Mouse (Mus musculus) CH12.LX (cell line): ENCODE results near the gene Gse1. TPM values are rescaled to one million over a fixed set of nuclear protein-coding genes. Genes with fewer than 3 reads are reported as not detected.

Experiments
- DNase-seq: peaks from one replicate; pipeline ENCODE4 v3.0.0-alpha.2; 2013; ENCODE audit errors: extremely low read depth
- H3K27ac ChIP-seq: 2 replicates; pipeline ENCODE4 v1.5.1; 2012; ENCODE audit warnings: low read depth, mild to moderate bottlenecking, control low read depth, moderate library complexity; ENCODE audit not compliant: insufficient read depth
- H3K27me3 ChIP-seq: replicated peaks from 2 replicates; pipeline ENCODE3; 2012; ENCODE audit warnings: inconsistent platforms
- H3K36me3 ChIP-seq, 2 experiments: replicated peaks in 1 of 2; 2 replicates each; pipeline versions ENCODE3 to v1.6.1; 2012; ENCODE audit warnings: inconsistent platforms in 1 of 2, low read length in 1 of 2, mild to moderate bottlenecking in 1 of 2, mixed read lengths in 1 of 2, moderate library complexity in 1 of 2; ENCODE audit not compliant: control insufficient read depth in 1 of 2, insufficient read depth in 1 of 2
- H3K4me1 ChIP-seq, 2 experiments: 2 replicates each; pipeline ENCODE4 v1.6.1; 2012; ENCODE audit warnings: inconsistent platforms in 1 of 2, moderate library complexity in 1 of 2; ENCODE audit not compliant: insufficient read depth in 2 of 2, control insufficient read depth in 1 of 2
- H3K4me2 ChIP-seq: 2 replicates; pipeline ENCODE4 v1.6.1; 2012; ENCODE audit warnings: low read depth, mild to moderate bottlenecking, control low read depth; ENCODE audit not compliant: poor library complexity, insufficient read depth, severe bottlenecking
- H3K4me3 ChIP-seq, 3 experiments: fragments of 150-350 bp in 1 of 3; sonication (generic) in 1 of 3; replicated peaks in 1 of 3; 2 replicates each; pipeline versions ENCODE3 to v1.5.1; 2011 to 2012; ENCODE audit warnings: low read depth in 2 of 3, low read length in 2 of 3, mild to moderate bottlenecking in 2 of 3, moderate library complexity in 2 of 3, control low read depth in 1 of 3, improper control_type of control experiment in 1 of 3, inconsistent platforms in 1 of 3, mixed read lengths in 1 of 3; ENCODE audit not compliant: poor library complexity in 1 of 3
- H3K79me2 ChIP-seq: replicated peaks from 2 replicates; pipeline ENCODE4 v1.6.1; 2012; ENCODE audit warnings: mild to moderate bottlenecking, moderate library complexity; ENCODE audit not compliant: control insufficient read depth, poor library complexity, insufficient read depth, severe bottlenecking; ENCODE audit errors: extremely low read depth
- H3K9ac ChIP-seq: 2 replicates; pipeline ENCODE4 v1.6.1; 2012; ENCODE audit warnings: low read depth, mild to moderate bottlenecking, control low read depth, moderate library complexity; ENCODE audit not compliant: insufficient read depth
- H3K9me3 ChIP-seq: replicated peaks from 2 replicates; pipeline ENCODE3; 2012; ENCODE audit warnings: low read length, inconsistent platforms, mixed read lengths
- CHD1 ChIP-seq: IDR thresholded peaks from 2 replicates; pipeline ENCODE4 v1.6.1; 2012; ENCODE audit warnings: low read depth, low read length, improper control_type of control experiment, inconsistent platforms
- CHD2 ChIP-seq: IDR thresholded peaks from 2 replicates; pipeline ENCODE4 v1.6.1; 2011; ENCODE audit warnings: low read length, improper control_type of control experiment
- CTCF ChIP-seq, 2 experiments: IDR thresholded peaks in 1 of 2; conservative IDR thresholded peaks in 1 of 2; 2 replicates each; pipeline ENCODE4 v1.5.1; 2011 to 2012; ENCODE audit warnings: low read depth in 2 of 2, low read length in 2 of 2, improper control_type of control experiment in 1 of 2, inconsistent platforms in 1 of 2, mild to moderate bottlenecking in 1 of 2, moderate library complexity in 1 of 2
- E2F4 ChIP-seq: IDR thresholded peaks from 2 replicates; pipeline ENCODE4 v1.6.1; 2011; ENCODE audit warnings: low read depth, low read length, improper control_type of control experiment; ENCODE audit not compliant: insufficient replicate concordance
- EP300 ChIP-seq: IDR thresholded peaks from 2 replicates; pipeline ENCODE4 v1.6.1; 2011; ENCODE audit warnings: low read length, improper control_type of control experiment
- ETS1 ChIP-seq: conservative IDR thresholded peaks from 2 replicates; pipeline ENCODE4 v1.6.1; 2012; ENCODE audit warnings: low read depth, mild to moderate bottlenecking, inconsistent platforms, low read length, improper control_type of control experiment, moderate library complexity
- GABPA ChIP-seq: IDR thresholded peaks from 2 replicates; pipeline ENCODE4 v1.6.1; 2012; ENCODE audit warnings: low read depth, low read length, improper control_type of control experiment, inconsistent platforms; ENCODE audit not compliant: insufficient replicate concordance
- HCFC1 ChIP-seq: IDR thresholded peaks from 2 replicates; pipeline ENCODE4 v1.6.1; 2012; ENCODE audit warnings: low read depth, mild to moderate bottlenecking, inconsistent platforms, low read length, improper control_type of control experiment
- JUND ChIP-seq: conservative IDR thresholded peaks from 2 replicates; pipeline ENCODE4 v1.6.1; 2011; ENCODE audit warnings: low read depth, low read length, improper control_type of control experiment
- KAT2A ChIP-seq: IDR thresholded peaks from 2 replicates; pipeline ENCODE4 v1.6.1; 2012; ENCODE audit warnings: low read length, improper control_type of control experiment, inconsistent platforms; ENCODE audit not compliant: insufficient replicate concordance
- MAFK ChIP-seq: IDR thresholded peaks from 2 replicates; pipeline ENCODE4 v1.6.1; 2011; ENCODE audit warnings: low read length, improper control_type of control experiment; ENCODE audit not compliant: insufficient replicate concordance
- MAX ChIP-seq: IDR thresholded peaks from 2 replicates; pipeline ENCODE4 v1.6.1; 2011; ENCODE audit warnings: low read length, improper control_type of control experiment
- MAZ ChIP-seq: IDR thresholded peaks from 2 replicates; pipeline ENCODE4 v1.6.1; 2012; ENCODE audit warnings: low read depth, mild to moderate bottlenecking, inconsistent platforms, low read length, improper control_type of control experiment, moderate library complexity
- MXI1 ChIP-seq: IDR thresholded peaks from 2 replicates; pipeline ENCODE4 v1.6.1; 2011; ENCODE audit warnings: mild to moderate bottlenecking, low read depth, low read length, improper control_type of control experiment
- NELFE ChIP-seq: IDR thresholded peaks from 2 replicates; pipeline ENCODE4 v1.6.1; 2011; ENCODE audit warnings: low read depth, low read length, improper control_type of control experiment
- PAX5 ChIP-seq: IDR thresholded peaks from 2 replicates; pipeline ENCODE4 v1.6.1; 2012; ENCODE audit warnings: low read length, inconsistent platforms, mixed read lengths
- POLR2A ChIP-seq: IDR thresholded peaks from 2 replicates; pipeline ENCODE4 v1.6.1; 2011; ENCODE audit warnings: low read depth, mild to moderate bottlenecking, improper control_type of control experiment, low read length
- RAD21 ChIP-seq: IDR thresholded peaks from 2 replicates; pipeline ENCODE4 v1.6.1; 2011; ENCODE audit warnings: low read depth, mild to moderate bottlenecking, low read length, improper control_type of control experiment, moderate library complexity
- RCOR1 ChIP-seq: conservative IDR thresholded peaks from 2 replicates; pipeline ENCODE4 v1.6.1; 2012; ENCODE audit warnings: low read depth, mild to moderate bottlenecking, inconsistent platforms, low read length, improper control_type of control experiment
- SIN3A ChIP-seq: IDR thresholded peaks from 2 replicates; pipeline ENCODE4 v1.6.1; 2012; ENCODE audit warnings: low read length, improper control_type of control experiment, inconsistent platforms
- SMC3 ChIP-seq: IDR thresholded peaks from 2 replicates; pipeline ENCODE4 v1.6.1; 2011; ENCODE audit warnings: low read depth, low read length, improper control_type of control experiment
- TBP ChIP-seq: conservative IDR thresholded peaks from 2 replicates; pipeline ENCODE4 v1.6.1; 2011; ENCODE audit warnings: low read depth, low read length, improper control_type of control experiment
- UBTF ChIP-seq: IDR thresholded peaks from 2 replicates; pipeline ENCODE4 v1.6.1; 2012; ENCODE audit warnings: low read depth, mild to moderate bottlenecking, inconsistent platforms, low read length, improper control_type of control experiment, moderate library complexity
- USF2 ChIP-seq: conservative IDR thresholded peaks from 2 replicates; pipeline ENCODE4 v1.6.1; 2011; ENCODE audit warnings: low read depth, low read length, improper control_type of control experiment
- ZKSCAN1 ChIP-seq: IDR thresholded peaks from 2 replicates; pipeline ENCODE4 v1.6.1; 2012; ENCODE audit warnings: low read depth, inconsistent platforms, low read length, improper control_type of control experiment, borderline replicate concordance
- ZNF384 ChIP-seq: IDR thresholded peaks from 2 replicates; pipeline ENCODE4 v1.6.1; 2012; ENCODE audit warnings: low read depth, low read length, improper control_type of control experiment, inconsistent platforms
- dilution Hi-C: fragments of 300-500 bp; cut with MboI; formaldehyde crosslinking; loops from 2 replicates; pipeline ENCODE4 v1.14.3; 2020; ENCODE audit warnings: low sequenced_read_pairs; ENCODE audit not compliant: extremely low pct_unique_long_range_greater_than_20kb, extremely low pct_ligation_motif_present
- in situ Hi-C: fragments of 300-500 bp; cut with MboI; formaldehyde crosslinking; loops from 3 replicates; pipeline ENCODE4 v1.14.3; 2019; ENCODE audit warnings: low sequenced_read_pairs, low pct_ligation_motif_present, low pct_unique_long_range_greater_than_20kb, mixed read lengths
- polyA plus RNA-seq: library from polyadenylated mRNA; unstranded; fragments of >175 nt; gene quantifications from 2 replicates; pipeline ENCODE4 v1.2.1, GENCODE M21; 2012; ENCODE audit warnings: low read depth; ENCODE audit not compliant: insufficient read length
- total RNA-seq, 2 experiments: library from RNA; depleted of rRNA; stranded (reverse); fragments of 300-350 nt in 1 of 2; fragments of >200 nt in 1 of 2; gene quantifications; 2 replicates each; pipeline ENCODE4 v1.2.3; 2012 to 2014

Gene Gse1
- total and polyA plus RNA-seq, 3 experiments = 1.3 to 9.8 (median 8.5) TPM

DNA sequence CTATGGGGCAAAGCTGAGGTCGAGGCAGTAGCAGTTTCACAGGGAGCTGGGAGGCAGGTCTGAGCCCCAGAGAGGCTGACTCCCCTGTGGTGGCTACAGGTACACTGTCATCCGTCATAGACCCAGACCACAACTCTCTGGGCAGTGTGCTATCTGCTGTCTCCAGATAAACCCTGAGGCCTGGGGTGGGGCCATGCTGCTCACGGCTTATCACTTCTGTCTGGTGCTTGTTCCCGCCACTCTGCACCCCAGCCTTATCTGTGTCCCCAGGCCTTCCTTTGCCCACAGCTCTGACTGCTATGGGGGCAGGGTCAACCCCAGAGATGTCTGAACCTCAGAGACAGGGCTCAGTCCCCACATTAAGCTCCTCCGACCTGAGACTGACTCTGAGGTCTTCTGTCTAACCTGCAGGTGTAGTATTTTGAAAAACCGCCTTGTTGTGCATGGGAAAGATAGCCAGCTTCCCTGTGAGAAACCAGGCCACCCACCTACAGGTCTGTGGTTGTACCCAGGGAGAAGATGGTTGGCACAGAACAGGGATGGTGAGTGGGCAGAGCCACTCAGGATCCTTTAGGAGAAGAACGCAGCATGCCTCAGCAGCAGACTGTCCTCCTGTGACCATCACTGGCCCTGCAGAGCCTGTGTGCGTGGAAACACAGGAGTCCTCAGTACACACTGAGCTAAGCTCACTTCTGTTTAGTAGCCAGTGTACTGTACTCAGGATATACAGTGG, 143.6 kb downstream of the Gse1 start:
- dilution Hi-C loops (no loop called here), in situ Hi-C loops (no loop called here)
- no peaks in the 10 kb centered on the region for H3K27me3 ChIP-seq
- no peak overlapping the region for H3K27ac ChIP-seq
- H3K9me3 ChIP-seq = no peaks in the 10 kb centered on the region
- no peak for DNase-seq
- no peak overlapping the region for H3K4me3 ChIP-seq
- H3K36me3 ChIP-seq = no peaks in the 10 kb centered on the region
- no peak for TF ChIP-seq MAFK
- no peak for TF ChIP-seq RAD21
- no peak for TF ChIP-seq CTCF (conservative IDR thresholded peaks at IDR 0.05 in 1 of 2, IDR thresholded peaks at IDR 0.05 in 1 of 2; ENCODE audit: low read depth in 2 of 2, low read length in 2 of 2)
- TF ChIP-seq MAZ = no peak
- TF ChIP-seq ZNF384 = no peak
- no peak for TF ChIP-seq USF2
- TF ChIP-seq SMC3 = no peak
- TF ChIP-seq CHD2 = no peak
- no peak for TF ChIP-seq RCOR1
- no peak for TF ChIP-seq CHD1
- no peak for TF ChIP-seq KAT2A
- no peak for TF ChIP-seq SIN3A
- TF ChIP-seq ETS1 = no peak
- TF ChIP-seq GABPA = no peak
- TF ChIP-seq MAX = no peak
- TF ChIP-seq TBP = no peak
- TF ChIP-seq POLR2A = no peak
- no peak for TF ChIP-seq ZKSCAN1
- TF ChIP-seq UBTF = no peak
- TF ChIP-seq MXI1 = no peak
- TF ChIP-seq, all 38 proteins: peak for 0
- H3K9ac ChIP-seq = no peak overlapping the region
- H3K4me2 ChIP-seq = no peak overlapping the region
- H3K4me1 ChIP-seq = peaks cover 25 to 56% of the 10 kb centered on the region in 2 experiments
- no peaks in the 10 kb centered on the region for H3K79me2 ChIP-seq

DNA sequence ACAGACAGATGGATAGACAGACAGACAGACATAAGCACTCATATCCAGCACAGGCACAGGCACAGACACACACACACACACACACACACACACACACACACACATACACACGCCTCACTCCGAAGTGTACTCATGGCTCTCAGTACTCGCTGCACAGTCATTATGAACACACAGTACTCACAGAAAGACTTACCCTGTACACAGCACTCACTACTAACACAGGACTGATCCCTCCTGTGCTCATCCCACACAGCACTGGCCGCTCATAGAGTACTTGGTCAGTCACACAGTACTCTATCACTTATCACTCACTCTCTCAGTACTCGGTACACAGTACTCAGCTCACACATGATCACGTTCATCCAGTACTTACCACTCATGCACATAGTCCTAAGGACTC, 144.4 kb downstream of the Gse1 start:
- dilution Hi-C loops = no loop called here
- Histone ChIP-seq H3K4me1 (peaks cover 32 to 59% of the 10 kb centered on the region in 2 experiments), H3K9me3 (no peaks in the 10 kb centered on the region), H3K9ac (no peak overlapping the region), H3K36me3 (no peaks in the 10 kb centered on the region), H3K79me2 (no peaks in the 10 kb centered on the region), H3K27ac (no peak overlapping the region), H3K27me3 (no peaks in the 10 kb centered on the region)
- no peak for DNase-seq
- TF ChIP-seq JUND (no peak), HCFC1 (no peak), EP300 (no peak), NELFE (no peak), CHD2 (no peak), USF2 (no peak), TBP (no peak), PAX5 (no peak), CTCF (conservative IDR thresholded peaks at IDR 0.05 in 1 of 2, IDR thresholded peaks at IDR 0.05 in 1 of 2; ENCODE audit: low read depth in 2 of 2, low read length in 2 of 2) (no peak), E2F4 (no peak)
- TF ChIP-seq, all 38 proteins: peak for 0
- Histone ChIP-seq H3K4me2 (no peak overlapping the region), H3K4me3 (no peak overlapping the region)
- in situ Hi-C loops = no loop called here
